Mouse (Mus musculus) large intestine, adult 2 months (tissue): Measurements from ENCODE around the gene Ccrl2. TPM values are rescaled to one million over a fixed set of nuclear protein-coding genes. Genes with fewer than 3 reads are reported as not detected.

Source experiments
- DNase-seq: peaks from one replicate; pipeline ENCODE4 v3.0.0-alpha.2; 2012; ENCODE audit warnings: low read depth, low spot score
- WGBS: fragments of 180-500 bp; shearing (Covaris S2); methylation state at CpG from one replicate; pipeline ENCODE4 v1.1.7; 2018; 5-methylcytosine and 5-hydroxymethylcytosine counted together
- polyA plus RNA-seq: library from polyadenylated mRNA; depleted of rRNA; stranded (reverse); fragments of >200 nt; gene quantifications from 2 replicates; pipeline ENCODE4 v1.2.3, GENCODE M21; 2012; rRNA removed

Gene Ccrl2
- 3.6 and 4.8 TPM in 2 replicates for polyA plus RNA-seq

DNA sequence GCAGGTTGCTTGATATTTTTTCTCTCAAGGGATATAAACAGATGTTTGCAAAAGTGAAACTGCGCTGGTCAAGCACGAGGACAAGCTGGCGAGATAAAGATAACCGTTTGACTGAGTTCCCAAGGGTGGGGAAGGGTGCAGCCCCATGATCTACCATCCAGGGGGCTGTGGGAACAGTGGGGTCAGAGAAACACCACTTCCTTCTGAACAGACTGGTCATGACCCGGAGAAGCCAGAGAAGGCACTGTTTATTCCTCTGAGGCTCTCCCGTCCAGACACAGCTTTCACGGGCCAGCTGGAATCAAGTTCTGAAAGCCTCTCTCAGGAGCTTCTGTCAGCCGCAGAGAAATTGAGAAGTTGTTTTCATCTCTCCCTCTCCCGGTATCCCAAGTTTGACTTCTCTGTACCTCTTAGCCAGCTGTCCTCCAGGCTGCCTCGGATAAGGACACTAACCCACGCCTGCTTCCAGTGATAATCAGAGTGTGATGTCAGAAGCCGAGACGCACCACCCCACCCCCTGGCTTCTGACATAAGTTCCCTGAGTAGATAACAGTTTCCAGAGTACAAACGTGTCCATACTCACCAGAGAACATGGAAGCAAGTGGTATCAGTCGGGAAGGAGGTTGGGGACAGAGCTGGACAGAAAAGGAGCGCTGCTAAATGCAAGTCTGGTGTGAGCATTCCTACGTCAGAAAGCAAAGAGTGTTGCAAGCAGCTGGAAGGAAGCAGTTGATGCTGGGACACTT, at the start of gene Ccrl2:
Gene Ccrl2 (minus strand): TSS at position 722 of the 746 bp plus-strand sequence.
- DNase-seq, result no peak
- 2% methylated on average over 17 of the region's 17 CpGs for WGBS

DNA sequence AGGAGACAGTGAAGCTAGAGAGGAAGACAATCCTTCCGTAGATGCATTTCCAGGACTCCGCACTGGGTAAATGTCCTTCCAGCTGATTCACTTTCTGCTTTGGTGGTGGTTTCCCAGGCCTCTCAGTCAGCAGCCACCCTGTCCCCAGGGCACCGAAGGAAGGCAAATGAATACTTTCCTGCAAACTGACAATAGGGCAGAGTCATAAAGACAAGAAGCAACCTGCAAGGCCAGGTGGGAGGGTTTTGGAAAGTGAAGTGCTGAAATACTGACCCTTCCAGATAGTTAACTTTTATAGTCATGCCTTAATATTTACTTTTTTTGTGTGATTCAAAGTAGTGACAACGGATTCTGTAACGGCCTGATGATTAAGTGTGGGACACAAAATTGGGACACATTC, 46.6 kb upstream of the Ccrl2 start:
- DNase-seq, result no peak
- WGBS, result 59% methylated on average over 5 of the region's 5 CpGs

DNA sequence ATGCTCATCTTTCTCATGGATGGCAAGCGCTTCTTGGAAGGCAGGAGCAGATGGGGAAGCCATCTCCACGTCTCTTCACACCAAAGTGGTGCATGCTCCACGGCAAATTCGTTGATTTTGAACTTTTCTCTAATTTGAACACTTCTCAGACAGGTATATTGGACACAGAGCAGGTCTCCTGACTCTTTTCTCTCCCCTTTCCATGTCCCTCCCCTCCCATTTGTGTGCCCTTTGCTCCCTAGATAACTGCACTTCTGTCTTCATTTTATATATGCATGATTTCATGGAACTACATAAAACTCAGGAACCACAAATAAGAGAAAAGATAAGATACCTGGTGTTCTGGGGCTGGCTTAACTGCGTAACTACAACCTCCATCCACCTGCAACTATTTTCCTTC, 46.0 kb upstream of the Ccrl2 start:
- no peak for DNase-seq
- WGBS, result 69% methylated on average over 5 of the region's 5 CpGs

DNA sequence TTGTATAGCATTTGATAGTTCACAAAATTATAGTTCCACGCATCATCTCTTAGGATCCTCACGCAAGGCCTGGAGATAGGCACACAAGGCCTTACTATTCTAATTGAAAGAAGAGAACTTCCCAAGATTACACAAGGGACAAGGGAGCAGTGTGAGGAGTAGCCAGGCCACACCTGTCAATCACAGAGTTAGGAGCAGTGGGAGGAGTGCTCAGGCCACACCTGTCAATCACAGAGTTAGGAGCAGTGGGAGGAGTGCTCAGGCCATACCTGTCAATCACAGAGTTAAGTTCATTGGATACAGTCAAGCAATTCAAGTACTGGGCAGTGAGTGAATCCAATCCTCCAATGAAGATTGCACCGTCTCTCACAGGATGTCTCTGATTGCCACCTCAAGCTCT, 43.1 kb upstream of the Ccrl2 start:
- DNase-seq, result no peak
- WGBS, result 96% methylated on average over 3 of the region's 3 CpGs

DNA sequence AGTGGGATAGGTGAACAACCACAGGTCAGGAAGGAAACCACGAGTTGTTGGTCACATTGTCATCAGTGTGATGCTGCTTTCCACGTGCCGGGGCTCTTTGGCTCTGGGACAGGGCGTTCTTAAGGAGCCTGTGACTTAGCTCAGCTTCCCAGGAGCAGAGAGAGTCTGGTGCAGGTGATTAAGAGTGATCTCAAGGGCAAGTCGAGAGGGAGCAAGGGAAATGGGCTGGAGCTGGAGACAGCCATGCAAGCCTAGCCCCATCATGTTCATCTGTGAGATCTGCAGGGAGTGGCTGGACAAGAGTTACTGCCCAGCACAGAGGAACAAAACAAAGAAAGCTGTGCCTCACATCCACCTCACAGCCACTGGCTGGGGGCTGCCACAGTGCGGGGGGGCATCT, 40.2 kb upstream of the Ccrl2 start:
- no peak for DNase-seq
- 64% methylated on average over 6 of the region's 6 CpGs for WGBS

DNA sequence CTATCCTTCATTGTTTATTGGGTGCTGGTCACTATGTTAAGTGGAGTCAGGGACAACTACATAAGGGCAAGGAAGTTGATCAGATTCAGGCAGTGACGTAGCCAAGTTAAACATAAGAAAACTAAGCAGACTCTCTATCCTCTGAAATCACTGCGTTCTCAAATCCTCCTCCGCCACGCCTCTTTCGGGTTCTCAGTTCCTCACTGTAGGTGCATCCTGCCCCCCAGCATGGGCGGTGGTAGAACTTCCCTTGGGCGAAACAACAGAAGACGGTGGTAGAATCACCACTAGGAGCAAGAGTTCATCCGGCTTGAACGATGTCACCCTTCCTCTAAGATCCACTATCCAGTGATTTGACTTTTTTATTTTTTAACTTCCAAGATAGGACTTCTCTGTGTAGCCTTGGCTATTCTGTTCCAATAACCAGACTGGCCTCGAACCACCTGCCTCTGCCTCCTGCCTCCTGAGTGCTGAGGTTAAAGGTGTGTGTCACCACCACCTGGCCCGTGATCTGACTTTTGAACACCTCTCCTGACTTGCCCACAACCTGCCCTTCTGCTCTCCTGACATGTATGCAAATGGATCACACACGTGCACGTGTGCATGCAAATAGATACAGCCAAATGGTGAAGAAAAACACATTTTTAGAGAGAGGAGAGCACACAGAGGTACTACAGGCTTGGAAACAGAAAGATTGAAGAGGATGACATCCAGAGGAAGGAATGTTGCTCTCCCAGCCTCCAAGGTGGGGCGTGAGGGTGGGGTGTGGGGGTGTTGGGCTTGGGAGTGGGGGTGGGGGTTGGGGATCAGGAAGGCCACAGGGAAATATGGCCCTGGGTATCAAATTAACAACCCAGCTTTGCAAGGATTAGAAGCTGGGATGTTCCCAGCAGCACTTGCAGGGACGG, 39.4 kb upstream of the Ccrl2 start:
- no peak for DNase-seq
- WGBS, result 75% methylated on average over 16 of the region's 16 CpGs

DNA sequence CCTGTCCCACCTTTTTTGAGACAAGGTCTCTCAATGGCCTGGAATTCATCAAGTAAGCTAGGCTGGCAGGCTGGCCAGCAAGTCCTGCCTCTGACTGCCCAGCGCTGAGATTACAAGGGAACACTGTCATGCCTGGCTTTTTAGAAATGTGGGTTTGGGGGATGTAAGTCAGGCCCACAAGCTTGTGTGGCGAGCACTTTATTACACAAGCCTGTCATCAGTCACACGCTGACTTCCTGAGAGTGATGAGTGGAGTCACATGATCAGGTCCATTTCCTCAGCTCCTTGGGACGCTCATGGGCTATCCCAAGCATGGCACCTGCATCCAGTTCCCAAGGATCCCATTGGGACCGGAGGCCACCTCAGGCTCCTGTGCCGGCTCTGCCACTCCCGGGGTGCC, 38.4 kb upstream of the Ccrl2 start:
- no peak for DNase-seq
- 88% methylated on average over 7 of the region's 7 CpGs for WGBS

DNA sequence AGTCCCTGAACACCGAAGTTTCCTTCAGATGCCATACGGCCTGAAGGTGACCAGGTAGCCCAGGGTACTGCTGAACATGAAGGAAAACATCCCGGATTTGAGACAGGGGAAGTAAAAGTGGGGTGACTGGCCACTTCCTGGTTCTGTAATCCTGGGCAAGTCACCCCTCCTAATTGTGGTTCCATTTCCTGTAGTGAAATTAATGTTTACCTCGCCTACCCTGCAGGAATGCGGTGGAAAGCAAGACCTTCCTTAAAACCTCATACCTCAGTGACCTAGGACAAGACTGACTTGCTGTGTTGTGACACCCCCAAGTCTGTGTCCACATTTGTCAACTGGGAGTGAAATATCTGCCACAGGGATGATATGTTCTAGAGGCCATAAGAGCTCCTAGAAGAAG, 37.3 kb upstream of the Ccrl2 start:
- WGBS, result 35% methylated on average over 5 of the region's 5 CpGs
- no peak for DNase-seq

DNA sequence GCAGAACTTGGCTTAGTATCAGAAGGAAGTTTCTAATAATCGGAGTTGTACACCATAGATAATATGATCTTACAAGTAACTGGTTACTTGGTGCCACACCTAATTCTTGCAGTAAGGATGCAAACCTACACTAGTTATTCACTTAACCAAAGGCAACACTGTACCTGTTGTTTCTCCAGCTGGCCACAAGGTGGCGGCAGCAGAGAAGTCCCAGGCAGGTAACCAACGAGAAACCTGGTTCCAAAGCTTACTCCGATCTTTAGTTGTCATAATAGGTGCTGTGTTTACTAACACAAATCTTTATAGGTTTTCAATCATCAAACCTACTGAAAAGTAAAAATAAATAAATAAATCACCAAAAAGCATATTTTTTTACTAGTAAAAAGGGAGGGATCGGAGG, 35.8 kb upstream of the Ccrl2 start:
- no peak for DNase-seq
- 24% methylated on average over 5 of the region's 5 CpGs for WGBS

DNA sequence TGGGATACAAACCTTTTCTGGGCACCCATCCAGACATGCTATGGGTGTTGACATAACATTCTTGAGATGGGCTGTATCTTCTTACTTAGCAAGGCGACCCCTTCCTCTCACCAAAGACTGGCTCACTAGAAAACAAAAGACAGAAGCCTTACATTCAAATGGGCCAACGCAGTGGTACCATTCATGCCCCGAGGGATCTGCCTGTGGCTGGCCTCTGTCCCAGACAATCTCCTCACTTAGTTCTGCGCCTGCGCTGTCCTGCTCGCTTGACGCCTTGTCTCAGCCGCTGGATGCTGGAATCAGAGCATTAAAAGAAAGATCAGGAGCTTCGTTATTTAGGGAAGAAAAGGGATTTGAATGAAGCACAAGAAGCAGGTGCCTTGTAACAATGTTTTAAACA, 35.3 kb upstream of the Ccrl2 start:
- WGBS, result 69% methylated on average over 9 of the region's 9 CpGs
- DNase-seq, result no peak

DNA sequence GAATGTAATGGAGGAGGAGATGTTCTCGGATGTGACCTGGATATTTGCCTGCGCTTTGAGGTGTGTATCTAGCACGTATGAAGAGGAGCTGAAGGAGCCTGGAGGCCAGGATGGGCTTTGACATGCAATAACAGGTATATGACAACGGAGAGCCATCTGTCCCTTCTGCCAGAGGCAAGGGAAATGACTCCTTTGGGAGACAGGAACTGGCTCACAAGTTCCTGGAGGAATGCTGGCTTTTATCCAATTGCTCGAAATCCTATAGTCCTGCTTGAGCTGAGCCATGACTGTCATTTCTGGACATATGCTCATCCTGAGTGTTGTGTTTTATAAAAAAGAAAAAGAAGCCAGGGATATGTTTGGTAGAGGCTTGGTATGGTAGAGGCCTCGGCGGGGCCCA, 31.6 kb upstream of the Ccrl2 start:
- WGBS, result 44% methylated on average over 7 of the region's 7 CpGs

DNA sequence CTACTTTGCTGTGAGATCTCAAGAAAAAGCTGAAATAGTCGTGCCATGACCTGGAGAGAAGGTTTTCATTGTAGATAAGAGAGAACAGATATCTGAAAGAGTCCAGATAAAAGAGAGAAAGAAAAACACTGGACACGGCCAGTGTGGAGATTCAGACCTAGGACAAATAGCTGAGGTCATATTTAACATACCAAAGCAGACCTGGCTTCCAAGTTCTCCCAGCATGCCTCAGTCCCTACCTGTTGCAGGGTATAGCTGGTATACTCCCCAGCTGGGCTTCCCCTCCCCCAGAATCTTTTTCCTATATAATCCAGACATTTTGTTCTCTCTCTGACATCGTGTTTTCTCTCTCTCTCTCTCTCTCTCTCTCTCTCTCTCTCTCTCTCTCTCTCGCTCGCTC, 30.6 kb upstream of the Ccrl2 start:
- DNase-seq, result no peak
- 40% methylated on average over 5 of the region's 5 CpGs for WGBS

More for the DNA sequence above, 31.6 kb upstream of the Ccrl2 start:
- DNase-seq, result no peak

DNA sequence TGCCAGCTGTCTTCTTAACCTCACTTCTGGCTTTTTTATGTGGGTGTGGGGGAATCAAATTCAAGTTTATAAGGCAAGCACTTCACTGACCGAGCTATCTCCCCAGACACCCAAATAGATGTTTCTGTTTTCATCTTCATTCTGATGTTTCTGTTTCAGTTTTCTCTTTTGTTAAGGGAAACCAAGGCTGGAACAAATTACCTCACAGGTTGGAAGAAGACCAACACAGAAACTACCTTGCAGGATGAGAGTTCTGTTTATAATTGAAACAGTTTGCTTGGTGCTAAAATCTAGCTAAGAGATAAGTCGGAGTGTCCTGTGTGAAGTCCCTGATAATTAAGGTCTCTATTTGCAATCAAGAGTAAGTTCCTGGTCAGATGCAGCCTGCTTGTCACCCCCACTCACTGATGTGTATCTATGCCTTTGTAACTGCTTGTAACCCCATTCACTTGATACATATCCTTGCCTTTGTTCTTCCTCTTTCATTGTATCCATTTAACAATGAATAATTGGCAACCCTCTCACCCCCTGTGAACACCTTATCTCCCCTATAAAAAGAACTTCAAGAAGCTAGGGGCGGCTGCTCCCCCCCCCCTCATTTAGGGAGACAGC, 29.8 kb upstream of the Ccrl2 start:
- WGBS, result 44% methylated on average over 3 of the region's 3 CpGs

DNA sequence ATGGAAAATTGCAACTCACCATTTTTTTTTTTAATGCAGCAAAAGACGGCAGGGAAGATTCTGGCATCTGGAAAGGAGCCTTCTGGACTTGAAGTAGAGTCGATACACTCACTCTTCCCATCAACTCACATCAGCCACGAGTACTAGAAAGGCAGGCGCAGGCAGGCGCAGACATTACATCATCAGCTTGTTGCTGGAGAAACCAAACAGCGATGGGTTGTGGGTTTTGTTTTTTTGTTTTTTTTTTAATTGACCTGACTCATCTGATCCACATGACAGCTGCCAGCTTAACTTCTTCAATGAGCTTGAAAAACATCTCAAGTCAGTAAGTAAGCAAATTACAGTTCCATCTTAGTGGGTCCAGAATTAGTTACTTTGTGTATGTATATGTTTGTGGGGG, 28.8 kb upstream of the Ccrl2 start:
- 68% methylated on average over 6 of the region's 6 CpGs for whole genome bisulfite sequencing
- no peak for DNase-seq

More for the DNA sequence above, 29.8 kb upstream of the Ccrl2 start:
- no peak for DNase-seq

DNA sequence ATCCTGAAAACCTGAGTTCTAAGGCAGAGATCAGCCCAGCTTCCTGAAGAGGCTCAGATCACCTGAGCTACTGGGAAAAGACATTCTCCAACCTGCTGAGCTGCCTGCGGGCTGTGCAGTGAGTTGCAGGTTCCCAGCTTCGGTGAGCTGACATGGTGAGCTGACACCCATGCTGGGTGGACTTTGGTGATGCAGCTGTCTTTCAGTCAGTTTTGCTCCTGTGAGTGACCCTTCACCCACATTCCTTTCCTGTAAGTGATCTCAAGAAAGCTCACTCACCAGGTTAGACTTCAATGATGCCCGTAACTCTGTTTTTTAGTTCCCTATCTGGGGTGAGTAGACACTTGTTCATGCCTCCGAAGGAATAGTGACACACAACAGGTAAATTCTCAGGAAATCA, 28.0 kb upstream of the Ccrl2 start:
- no peak for DNase-seq
- 49% methylated on average over 4 of the region's 4 CpGs for WGBS

DNA sequence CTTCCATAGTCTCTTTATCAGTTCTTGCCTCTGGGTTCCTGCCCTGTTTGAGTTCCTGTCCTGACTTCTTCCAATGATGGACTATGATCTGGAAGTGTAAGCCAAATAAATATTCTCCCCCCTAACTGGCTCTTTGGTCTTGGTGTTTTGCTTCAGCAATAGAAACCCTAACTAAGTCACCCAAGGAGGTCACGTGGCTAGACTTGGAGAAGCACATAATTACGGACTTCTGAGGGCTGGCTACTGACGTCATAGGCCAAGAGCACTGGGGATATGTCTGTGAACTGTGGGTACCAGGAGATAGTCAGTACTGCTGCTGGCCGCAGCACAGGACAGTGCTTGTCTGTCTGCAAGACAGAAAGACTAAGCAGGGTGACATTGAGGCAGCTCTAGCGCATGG, 24.4 kb upstream of the Ccrl2 start:
- no peak for DNase-seq
- WGBS, result 77% methylated on average over 5 of the region's 5 CpGs

DNA sequence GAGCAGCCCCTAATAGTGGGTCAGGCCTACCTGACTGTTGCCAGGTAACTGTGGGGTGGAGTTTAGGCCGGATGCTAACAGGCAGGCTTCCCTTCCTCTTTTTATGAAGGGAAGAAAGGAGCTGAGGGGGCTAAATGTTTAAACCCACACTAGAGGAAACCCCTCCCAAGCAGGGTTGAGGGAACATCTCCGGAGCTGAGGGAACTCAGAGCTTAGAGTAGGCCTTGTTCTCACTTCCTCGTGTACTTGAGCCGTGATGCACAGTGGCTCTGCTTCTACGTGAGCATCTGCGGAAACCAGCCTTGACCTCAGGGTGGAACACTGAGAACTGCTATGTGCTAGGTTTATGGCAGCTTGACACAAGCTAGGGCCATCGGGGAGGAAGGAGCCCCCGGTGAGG, 23.5 kb upstream of the Ccrl2 start:
- WGBS, result 82% methylated on average over 8 of the region's 8 CpGs
- DNase-seq, result no peak

DNA sequence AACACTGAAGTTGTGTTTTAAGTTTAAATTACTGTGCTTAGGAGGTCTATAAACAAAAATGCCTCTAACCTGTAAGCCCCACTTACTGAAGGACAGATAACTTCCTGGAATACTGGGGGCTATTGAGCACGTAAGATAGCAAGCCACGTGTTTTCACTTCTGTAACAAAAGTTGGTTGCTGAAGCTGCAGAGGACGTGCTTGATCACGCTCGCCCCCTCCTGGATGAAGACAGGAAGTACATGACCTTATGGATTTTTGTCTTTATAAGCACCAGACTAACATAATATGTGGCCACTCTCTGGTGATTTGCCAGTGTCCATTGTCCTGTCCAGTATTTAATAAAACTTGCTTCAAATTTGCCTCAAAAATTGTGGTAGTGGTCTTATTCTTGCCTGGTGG, 20.4 kb upstream of the Ccrl2 start:
- 68% methylated on average over 5 of the region's 5 CpGs for WGBS
- no peak for DNase-seq

DNA sequence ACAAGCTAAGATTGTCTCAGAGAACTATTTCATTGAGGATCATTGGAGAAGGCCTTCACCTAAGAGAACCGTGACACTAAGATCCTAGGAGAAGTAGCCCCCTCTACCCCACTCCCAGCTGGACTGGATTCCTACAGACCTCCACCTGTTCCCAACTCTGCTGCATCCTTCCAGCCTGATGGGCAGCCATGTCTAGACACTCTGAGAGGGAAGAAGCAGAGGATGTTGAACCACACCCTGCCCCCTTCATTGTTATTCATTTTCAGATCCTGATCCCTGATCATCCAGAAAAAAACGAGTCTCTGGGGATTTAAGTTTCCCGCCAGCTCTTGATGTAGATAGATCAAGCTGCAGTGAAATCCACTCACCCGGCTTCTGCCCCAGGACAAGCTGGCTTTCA, 15.7 kb upstream of the Ccrl2 start:
- DNase-seq, result no peak
- WGBS, result 81% methylated on average over 4 of the region's 4 CpGs

DNA sequence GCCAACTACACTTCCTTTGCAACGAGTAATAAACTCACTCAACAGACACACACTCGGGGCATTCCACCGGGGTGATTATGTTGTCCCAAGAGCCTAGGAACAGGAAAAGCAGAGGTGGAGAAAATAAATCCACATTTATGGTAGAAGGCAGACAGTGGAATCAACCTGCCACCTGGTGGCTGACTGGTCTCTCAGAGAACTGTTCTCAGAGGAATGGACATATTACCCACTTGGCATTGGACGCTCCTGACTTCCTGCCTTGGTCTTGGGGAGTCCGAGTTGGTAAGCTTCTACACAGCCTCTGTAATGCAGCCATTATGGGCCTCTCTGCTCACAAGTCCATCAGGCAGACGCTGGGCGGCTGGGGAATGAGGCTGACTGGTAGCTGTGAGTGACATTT, 14.9 kb upstream of the Ccrl2 start:
- no peak for DNase-seq
- 18% methylated on average over 7 of the region's 7 CpGs for WGBS

DNA sequence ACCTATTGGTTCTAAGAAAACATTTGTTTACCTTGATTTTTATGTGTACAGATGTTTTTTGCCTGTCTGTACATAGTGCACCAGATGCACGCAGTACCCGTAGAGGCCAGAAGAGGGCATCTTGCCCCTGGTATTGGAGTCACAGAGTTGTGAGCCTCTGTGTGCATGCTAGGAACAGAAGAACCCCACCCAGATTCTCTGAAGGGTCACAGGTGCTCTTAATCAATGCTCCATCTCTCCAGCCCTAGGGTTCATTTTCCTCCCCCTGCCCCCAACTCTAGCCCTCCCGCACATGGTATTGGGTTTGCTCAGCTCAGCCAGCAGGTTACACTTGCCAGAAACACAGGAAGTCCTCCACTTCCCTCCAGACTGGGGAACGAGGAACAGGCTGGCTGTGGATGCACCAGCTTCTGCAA, 13.2 kb upstream of the Ccrl2 start:
- DNase-seq, result no peak
- WGBS, result 39% methylated on average over 4 of the region's 4 CpGs
